Mouse (Mus musculus) lung, adult 2 months (tissue): ENCODE measurements at regions not wholly inside any gene's neighbourhood (a gene's known extent, or its start where the extent isn't known, plus 50 kb on each side); places are given as distances from the start of the nearest gene placed in this dataset.

ENCODE experiments used
- CTCF ChIP-seq: fragments of 200-500 bp; IDR thresholded peaks from 2 replicates; pipeline ENCODE4 v1.5.1; 2011; ENCODE audit warnings: mild to moderate bottlenecking, low read length, control low read depth; ENCODE audit not compliant: insufficient read depth
- POLR2A ChIP-seq: fragments of 200-500 bp; IDR thresholded peaks from 2 replicates; pipeline ENCODE4 v1.6.1; 2011; ENCODE audit warnings: low read depth, mild to moderate bottlenecking, control low read depth, low read length, borderline replicate concordance; ENCODE audit errors: extremely low read depth

- TF ChIP-seq CTCF (no peak), POLR2A (no peak)
Measured at GRCm38 (mm10) chr7:95760945-95761661, 409.9 kb upstream of the Tenm4 start.
